Mouse (Mus musculus): ENCODE data around the gene Dab2. TPM values are rescaled to one million over a fixed set of nuclear protein-coding genes. Genes with fewer than 3 reads are reported as not detected.
A peak's percentile ranks its signal among the peaks of the same experiment; 100 is the strongest.

Dab2 gene
- polyA plus RNA-seq (2012; ENCODE audit: insufficient read depth, insufficient read length, missing spikeins): 517 and 550 TPM in 2 replicates

DNA sequence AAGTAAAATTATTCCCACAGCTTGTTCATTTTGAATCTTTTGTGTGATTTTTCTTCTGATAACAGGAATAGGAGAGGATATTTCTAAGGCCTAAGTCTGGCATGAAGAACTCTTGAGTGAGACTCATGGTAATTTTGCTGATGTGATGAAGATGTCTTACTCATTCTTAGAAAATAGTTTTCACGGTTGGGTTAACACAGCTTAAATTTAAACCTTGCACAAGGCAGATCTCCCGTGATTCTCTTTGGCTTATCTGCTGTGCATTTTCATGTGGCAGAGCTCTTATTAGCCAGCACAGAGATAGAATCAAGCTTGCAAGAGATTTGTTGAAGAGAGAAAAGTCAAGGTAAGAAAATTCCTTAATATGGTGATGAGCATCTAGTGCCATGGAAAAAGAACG lies at the start of gene Dab2:
Gene Dab2, plus strand, starts transcription at position 235 of the 400 bp plus-strand sequence.
- peaks cover 11% of the 10 kb centered on the region for H3K4me1 ChIP-seq (ENCODE audit: control insufficient read depth, insufficient read depth, low read length)
- no peak within 1 kb of the TSS for H3K27ac ChIP-seq (ENCODE audit: insufficient read depth, low read depth, low read length)
- TF ChIP-seq POLR2A (IDR thresholded peaks at IDR 0.05; ENCODE audit: borderline replicate concordance, low read depth, low read length): no peak
- no peak for TF ChIP-seq CTCF (IDR thresholded peaks at IDR 0.05; ENCODE audit: low read depth, low read length)
- H3K4me3 ChIP-seq (ENCODE audit: insufficient read depth, low read length): no peak within 1 kb of the TSS

DNA sequence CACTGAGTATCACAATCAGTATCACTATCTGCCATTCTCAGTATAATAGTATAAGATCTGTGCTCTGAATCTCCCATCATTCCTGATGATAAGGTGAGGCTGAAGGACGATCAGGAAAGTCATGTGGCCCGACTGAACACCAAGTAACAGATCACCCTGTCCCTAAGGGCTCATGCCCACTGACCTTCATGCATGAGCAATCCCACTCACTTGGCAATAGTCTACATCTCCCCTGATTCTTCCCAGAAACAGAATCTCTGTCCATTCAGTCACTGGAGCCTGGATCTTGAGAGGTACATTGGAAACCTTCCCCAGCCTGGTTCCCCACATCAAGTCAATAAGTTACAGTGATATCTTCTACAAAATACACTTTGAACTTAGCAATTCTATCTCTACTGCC lies 46.1 kb upstream of the Dab2 start:
- no peak for TF ChIP-seq CTCF (IDR thresholded peaks at IDR 0.05; ENCODE audit: low read depth, low read length)
- TF ChIP-seq POLR2A (IDR thresholded peaks at IDR 0.05; ENCODE audit: borderline replicate concordance, low read depth, low read length): no peak
- Histone ChIP-seq H3K27ac (ENCODE audit: insufficient read depth, low read depth, low read length) (no peak overlapping the region), H3K4me1 (ENCODE audit: control insufficient read depth, insufficient read depth, low read length) (peaks cover 13% of the 10 kb centered on the region), H3K4me3 (ENCODE audit: insufficient read depth, low read length) (no peak overlapping the region)

DNA sequence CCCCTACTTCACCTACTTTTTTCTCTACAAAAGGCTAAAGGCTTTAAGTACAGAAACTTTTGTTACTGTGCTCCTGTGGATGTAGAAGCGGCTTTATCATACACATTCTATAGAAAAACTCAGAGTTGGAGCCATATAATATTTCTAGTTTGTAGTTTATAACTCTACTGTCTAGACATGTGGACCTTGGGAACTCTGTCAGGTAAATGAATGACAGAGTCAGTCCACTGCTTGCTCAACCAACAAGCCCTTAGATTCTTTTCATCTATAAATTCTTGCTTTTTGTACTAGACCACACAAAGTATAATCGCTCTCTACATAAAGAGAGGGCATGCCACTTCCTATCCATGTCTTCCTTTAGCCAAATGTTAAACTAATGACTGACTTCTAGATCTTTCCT lies 45.2 kb upstream of the Dab2 start:
- no peak overlapping the region for H3K27ac ChIP-seq (ENCODE audit: insufficient read depth, low read depth, low read length)
- no peak for TF ChIP-seq POLR2A (IDR thresholded peaks at IDR 0.05; ENCODE audit: borderline replicate concordance, low read depth, low read length)
- no peak for TF ChIP-seq CTCF (IDR thresholded peaks at IDR 0.05; ENCODE audit: low read depth, low read length)
- H3K4me3 ChIP-seq (ENCODE audit: insufficient read depth, low read length): no peak overlapping the region
- H3K4me1 ChIP-seq (ENCODE audit: control insufficient read depth, insufficient read depth, low read length): peaks cover 15% of the 10 kb centered on the region

DNA sequence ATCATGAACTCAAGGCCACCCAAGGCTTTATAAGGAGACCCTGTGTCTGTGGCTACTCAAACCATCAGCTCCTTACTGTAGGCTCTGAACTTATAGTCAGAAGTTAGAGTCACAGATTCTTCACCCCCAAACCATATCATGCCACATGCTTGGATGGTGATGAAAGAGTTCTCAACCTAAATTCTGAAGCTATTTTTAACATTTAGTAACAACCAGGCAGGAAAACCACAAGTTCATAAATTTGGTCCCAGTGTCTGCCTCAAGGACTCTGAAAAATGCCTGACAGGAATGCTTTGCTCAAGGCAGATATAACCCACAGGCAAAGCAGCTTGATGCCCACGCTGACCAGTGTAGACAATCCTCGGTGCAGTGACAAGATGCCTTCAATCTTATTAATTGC lies 42.5 kb upstream of the Dab2 start:
- no peak overlapping the region for H3K27ac ChIP-seq (ENCODE audit: insufficient read depth, low read depth, low read length)
- no peak for TF ChIP-seq POLR2A (IDR thresholded peaks at IDR 0.05; ENCODE audit: borderline replicate concordance, low read depth, low read length)
- TF ChIP-seq CTCF (IDR thresholded peaks at IDR 0.05; ENCODE audit: low read depth, low read length): no peak
- H3K4me3 ChIP-seq (ENCODE audit: insufficient read depth, low read length): no peak overlapping the region
- peaks cover 28% of the 10 kb centered on the region for H3K4me1 ChIP-seq (ENCODE audit: control insufficient read depth, insufficient read depth, low read length)

DNA sequence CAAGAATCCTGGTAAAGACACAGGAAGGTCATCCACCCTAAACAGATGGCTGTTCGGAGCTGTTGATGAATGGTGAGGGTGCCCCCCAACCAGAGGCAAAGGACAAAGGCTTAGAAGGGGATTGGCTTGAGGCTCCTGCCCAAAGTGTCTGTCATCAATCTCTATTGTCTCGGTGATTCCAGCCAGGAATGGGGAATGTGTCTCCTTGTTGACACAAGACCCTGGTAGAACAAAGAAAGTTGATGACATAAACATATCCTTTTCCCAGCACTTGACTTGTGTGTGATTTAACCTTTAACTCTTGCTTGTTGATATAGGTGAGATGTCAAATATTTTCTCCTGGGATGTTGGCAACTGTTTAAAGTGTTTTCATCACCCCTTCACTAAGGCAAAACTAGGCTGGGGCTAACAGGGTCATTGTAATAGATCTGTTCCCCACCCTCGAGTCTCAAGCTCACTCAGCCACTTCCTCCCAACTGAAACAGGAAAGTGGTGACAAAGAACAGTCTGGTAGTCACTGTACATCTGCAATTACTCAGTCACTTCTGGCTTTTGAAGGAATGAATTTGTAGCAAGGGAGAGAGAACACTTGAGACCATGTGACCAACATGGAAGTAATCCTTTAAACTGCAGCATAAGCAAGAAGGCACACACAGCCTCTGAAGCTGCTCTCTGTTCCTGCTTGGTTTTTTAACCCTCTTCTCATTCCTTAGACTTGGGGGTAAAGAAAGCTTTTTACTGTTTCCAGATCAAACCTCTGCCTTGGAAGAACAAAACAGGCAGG lies 39.4 kb upstream of the Dab2 start:
- Histone ChIP-seq H3K27ac (ENCODE audit: insufficient read depth, low read depth, low read length) (peak overlapping the region; percentile 98), H3K4me3 (ENCODE audit: insufficient read depth, low read length) (0 out of 2 replicates have a peak overlapping the region, but pooled peaks have one; percentile 7), H3K4me1 (ENCODE audit: control insufficient read depth, insufficient read depth, low read length) (peaks cover 28% of the 10 kb centered on the region)
- no peak for TF ChIP-seq CTCF (IDR thresholded peaks at IDR 0.05; ENCODE audit: low read depth, low read length)
- TF ChIP-seq POLR2A (IDR thresholded peaks at IDR 0.05; ENCODE audit: borderline replicate concordance, low read depth, low read length): no peak

DNA sequence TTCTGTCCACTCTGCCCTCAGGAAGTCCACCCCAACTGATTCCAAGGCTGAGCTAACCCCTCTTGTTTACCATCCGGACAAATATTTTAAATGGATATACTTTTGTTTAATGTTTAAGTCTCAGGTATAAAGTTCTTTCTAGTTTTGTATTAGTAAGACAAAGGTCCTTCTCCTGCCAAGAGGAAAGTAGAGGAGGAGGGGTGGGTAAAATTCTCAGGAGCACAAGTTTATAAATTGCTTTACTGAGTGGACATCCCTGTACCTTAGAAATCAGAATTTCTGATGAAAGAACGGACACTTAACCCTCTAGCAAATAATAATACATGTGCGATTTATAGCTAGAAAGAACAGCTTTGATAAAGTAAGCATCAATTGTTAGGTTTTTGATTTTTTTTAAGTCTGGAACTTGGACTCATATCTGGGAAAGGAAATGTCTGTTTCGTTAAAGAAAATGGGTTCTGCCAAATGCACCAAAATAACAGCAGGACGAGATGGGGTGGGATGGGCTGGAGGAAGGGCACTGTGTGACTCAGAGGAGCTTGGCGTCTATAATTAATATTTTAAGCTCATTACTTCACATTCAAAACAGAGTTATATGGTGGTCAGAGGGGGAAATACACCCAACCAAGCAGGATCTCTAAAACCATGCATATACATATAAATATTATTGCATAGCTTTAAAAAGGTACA lies 38.7 kb upstream of the Dab2 start:
- H3K4me1 ChIP-seq (ENCODE audit: control insufficient read depth, insufficient read depth, low read length): peaks cover 28% of the 10 kb centered on the region
- no peak for TF ChIP-seq POLR2A (IDR thresholded peaks at IDR 0.05; ENCODE audit: borderline replicate concordance, low read depth, low read length)
- no peak for TF ChIP-seq CTCF (IDR thresholded peaks at IDR 0.05; ENCODE audit: low read depth, low read length)
- H3K27ac ChIP-seq (ENCODE audit: insufficient read depth, low read depth, low read length): peak overlapping the region; percentile 98
- 0 out of 2 replicates have a peak overlapping the region, but pooled peaks have one; percentile 7 for H3K4me3 ChIP-seq (ENCODE audit: insufficient read depth, low read length)

DNA sequence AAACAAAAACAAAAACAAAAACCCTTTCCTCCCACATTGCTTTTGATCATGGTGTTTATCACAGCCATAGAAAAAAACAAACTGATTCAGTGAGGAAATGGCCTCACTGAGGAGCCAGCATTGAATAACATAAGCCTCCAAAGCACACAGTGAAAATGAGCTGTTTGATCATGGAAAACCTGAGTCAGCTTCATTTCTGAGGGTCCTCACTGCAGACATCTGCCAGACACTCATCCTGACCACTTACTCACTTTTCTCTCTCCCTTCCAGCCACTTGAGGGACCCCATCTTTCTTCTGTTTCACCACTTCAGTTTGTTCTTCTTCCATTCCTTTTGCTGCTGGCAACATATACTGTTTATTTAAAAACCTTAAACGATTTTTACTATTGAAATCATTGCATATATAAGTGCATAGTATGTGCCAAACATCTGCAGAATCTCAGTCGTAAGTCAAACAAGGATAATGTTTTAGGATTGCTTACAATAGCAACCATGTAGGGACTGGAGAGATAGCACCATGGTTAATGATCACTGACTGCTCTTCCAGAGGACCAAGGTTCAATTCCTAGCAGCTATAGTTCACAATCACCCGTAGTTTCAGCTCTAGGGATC lies 32.3 kb upstream of the Dab2 start:
- H3K4me3 ChIP-seq (ENCODE audit: insufficient read depth, low read length): no peak overlapping the region
- H3K4me1 ChIP-seq (ENCODE audit: control insufficient read depth, insufficient read depth, low read length): peaks cover 14% of the 10 kb centered on the region
- H3K27ac ChIP-seq (ENCODE audit: insufficient read depth, low read depth, low read length): peak overlapping the region; percentile 57
- no peak for TF ChIP-seq CTCF (IDR thresholded peaks at IDR 0.05; ENCODE audit: low read depth, low read length)
- TF ChIP-seq POLR2A (IDR thresholded peaks at IDR 0.05; ENCODE audit: borderline replicate concordance, low read depth, low read length): no peak

DNA sequence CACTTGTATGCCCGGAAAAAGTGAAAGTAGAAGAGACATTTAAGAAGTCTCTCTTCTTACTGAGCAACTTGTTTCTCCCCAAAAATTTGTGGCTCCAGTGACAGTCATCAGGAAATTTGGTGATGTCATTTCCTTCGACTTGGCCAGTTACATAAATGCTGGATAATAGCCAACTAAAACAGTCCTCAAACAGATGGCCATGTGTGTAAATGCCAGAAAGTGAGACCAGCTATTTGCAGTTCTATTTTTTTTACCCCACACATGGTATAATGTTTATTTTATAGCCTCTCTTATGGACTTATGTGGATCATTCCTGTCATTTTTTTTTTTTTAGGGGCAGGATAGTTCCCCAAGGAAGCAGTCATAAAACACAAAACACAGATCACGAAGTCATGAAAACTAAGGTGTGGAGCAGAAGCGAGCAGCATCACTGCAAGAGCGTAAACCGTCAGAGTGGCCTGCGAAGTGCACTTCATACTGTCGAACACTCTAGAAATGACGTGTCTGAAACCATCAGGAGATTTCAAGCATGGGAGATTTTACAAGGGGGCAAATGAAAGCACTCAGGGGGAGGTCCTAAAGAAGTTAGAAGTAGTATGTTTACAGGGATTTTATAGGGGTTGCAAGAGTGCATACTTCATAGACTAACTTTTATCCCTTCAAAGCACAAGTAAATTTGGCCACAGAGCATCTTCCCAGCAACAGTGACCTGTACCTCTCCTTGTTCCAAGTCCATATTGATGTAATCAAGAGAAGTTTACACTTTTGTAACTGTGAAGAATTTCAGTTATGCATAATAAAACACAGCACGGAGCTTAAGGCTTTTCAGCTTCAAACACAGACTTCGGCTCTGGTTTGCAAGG lies 20.8 kb upstream of the Dab2 start:
- Histone ChIP-seq H3K4me3 (ENCODE audit: insufficient read depth, low read length) (no peak overlapping the region), H3K27ac (ENCODE audit: insufficient read depth, low read depth, low read length) (no peak overlapping the region), H3K4me1 (ENCODE audit: control insufficient read depth, insufficient read depth, low read length) (peaks cover 20% of the 10 kb centered on the region)
- TF ChIP-seq CTCF (IDR thresholded peaks at IDR 0.05; ENCODE audit: low read depth, low read length) (no peak), POLR2A (IDR thresholded peaks at IDR 0.05; ENCODE audit: borderline replicate concordance, low read depth, low read length) (no peak)

DNA sequence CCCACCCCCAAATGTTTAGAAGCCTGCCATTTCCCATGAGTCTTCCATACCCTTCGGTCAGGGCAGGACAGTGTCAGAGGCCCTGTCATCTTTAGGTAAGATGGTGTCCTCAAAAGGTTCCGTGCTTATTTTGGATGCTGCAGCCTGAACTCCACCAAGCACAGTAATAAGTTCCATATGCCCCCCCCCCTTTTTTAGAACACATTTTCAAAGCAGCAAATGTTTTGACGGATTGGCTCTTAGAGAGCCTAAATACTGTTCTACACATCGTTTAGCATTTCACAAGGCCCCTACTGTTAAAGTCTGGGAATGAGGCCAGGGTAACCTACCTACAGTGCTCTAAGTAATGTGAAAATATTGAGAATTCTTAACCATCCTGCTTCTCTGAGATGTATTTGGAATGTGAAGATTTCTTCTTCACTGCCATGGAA lies 19.6 kb upstream of the Dab2 start:
- Histone ChIP-seq H3K4me1 (ENCODE audit: control insufficient read depth, insufficient read depth, low read length) (peaks cover 27% of the 10 kb centered on the region), H3K4me3 (ENCODE audit: insufficient read depth, low read length) (no peak overlapping the region), H3K27ac (ENCODE audit: insufficient read depth, low read depth, low read length) (no peak overlapping the region)
- TF ChIP-seq POLR2A (IDR thresholded peaks at IDR 0.05; ENCODE audit: borderline replicate concordance, low read depth, low read length) (no peak), CTCF (IDR thresholded peaks at IDR 0.05; ENCODE audit: low read depth, low read length) (no peak)
